Mouse (Mus musculus) left cerebral cortex, postnatal 4 days (tissue): Measurements from ENCODE around the gene Dok1. TPM values are rescaled to one million over a fixed set of nuclear protein-coding genes. Genes with fewer than 3 reads are reported as not detected.
A peak's percentile ranks its signal among the peaks of the same experiment; 100 is the strongest.

Experiments used
- DNase-seq: peaks from one replicate; pipeline ENCODE4 v3.0.0-alpha.2; 2022
- intact Hi-C: fragments of 180-260 bp; cut with DNase I; formaldehyde crosslinking; loops from one replicate; pipeline ENCODE4 v1.15.1; 2025
- total RNA-seq, 2 experiments: library from RNA; stranded (reverse); gene quantifications; 2 replicates each; pipeline ENCODE4 v1.2.3; 2021

Dok1 gene
- total RNA-seq, 2 experiments from 2014 or later, result 0.76 to 1.7 TPM

DNA sequence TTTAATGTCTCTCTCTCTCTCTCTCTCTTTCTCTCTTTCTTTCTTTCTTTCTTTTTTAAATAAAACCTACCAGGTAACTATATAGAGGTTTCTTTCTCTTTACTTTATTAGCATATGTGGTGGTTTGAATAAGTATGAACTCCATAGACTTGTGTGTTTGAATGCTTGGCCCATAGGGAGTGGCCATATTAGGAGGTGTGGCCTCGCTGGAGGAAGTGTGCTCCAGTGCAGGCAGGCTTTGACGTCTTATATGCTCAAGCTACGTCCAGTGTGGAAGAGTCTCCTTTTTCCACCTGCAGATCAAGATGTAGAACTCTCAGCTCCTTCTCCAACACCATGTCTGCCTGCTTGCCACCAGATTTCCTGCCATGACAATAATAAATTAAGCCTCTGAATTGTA, 14.2 kb downstream of the Dok1 start:
- no peak for DNase-seq
- intact Hi-C loops, result no loop called here

DNA sequence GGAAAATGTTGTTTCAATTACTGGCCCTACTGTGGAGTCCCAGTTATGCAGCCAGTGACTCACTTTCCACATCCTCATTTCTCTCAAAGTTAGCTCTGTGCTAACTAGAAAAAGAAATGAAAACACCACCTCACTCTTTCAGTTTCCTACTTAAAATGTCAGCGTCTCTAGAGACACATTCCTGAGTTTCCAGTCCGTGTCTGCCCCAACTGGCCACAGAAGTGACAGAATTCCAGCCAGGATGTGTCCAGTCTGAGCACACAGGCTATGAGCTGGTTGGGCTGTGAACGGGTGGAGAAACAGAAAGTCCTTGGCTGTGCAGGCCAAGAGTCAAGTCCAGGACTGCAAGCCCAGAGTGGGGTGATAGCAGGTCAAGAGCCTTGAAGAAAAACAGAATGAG, 16.1 kb downstream of the Dok1 start:
- intact Hi-C loops, result no loop called here
- DNase-seq, result no peak

DNA sequence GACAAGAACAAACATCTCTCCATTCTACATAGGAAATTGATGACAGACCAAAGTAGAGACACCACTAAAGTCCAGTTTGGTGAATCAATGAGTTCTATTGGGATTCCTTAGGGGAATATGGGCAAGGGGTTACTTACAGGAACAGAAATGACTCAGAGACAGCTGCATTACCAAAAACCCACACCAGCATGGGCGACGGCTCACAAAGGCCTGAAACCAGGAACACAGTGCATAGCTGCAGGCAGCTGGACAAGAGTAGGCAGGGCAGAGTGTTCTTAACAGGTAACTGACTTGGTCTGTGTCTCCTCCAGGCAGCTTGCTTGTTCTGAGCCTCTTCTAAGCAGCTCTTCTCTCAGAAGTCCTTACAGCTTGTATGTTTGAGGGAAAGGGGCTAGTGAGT, 17.5 kb downstream of the Dok1 start:
- DNase-seq, result no peak
- intact Hi-C loops, result no loop called here

GRCm38 (mm10) chr6:83014482-83015466, 18.5 kb downstream of the Dok1 start:
- DNase-seq, result no peak
- intact Hi-C loops, result no loop called here

- no peak for DNase-seq
- intact Hi-C loops, result no loop called here
Measured at GRCm38 (mm10) chr6:83013444-83013843, 19.8 kb downstream of the Dok1 start.

GRCm38 (mm10) chr6:83011756-83012155, 21.5 kb downstream of the Dok1 start:
- intact Hi-C loops, result no loop called here

DNA sequence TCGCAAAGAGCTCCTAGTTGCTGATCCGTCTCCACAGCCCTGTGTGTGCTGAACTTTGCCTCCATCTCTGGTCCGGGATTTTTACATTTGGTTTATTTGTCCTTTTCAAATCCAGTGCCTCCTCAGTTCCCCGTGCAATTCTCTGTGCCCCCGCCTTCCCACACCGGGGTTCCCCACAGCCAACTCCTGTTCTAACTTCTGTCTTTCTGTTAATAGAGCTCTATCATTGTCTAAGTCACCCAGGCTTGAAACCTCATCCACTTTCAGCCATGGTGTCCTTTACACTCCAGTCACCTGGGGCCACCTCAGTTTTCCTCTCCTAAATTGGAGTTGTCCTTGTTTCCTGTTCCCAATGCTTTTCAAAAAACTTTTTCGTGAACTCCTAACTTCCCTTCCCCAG, 22.0 kb downstream of the Dok1 start:
- intact Hi-C loops, result no loop called here
- no peak for DNase-seq

More at GRCm38 (mm10) chr6:83011756-83012155, 21.5 kb downstream of the Dok1 start:
- DNase-seq, result no peak

GRCm38 (mm10) chr6:83010010-83010409, 23.3 kb downstream of the Dok1 start:
- no peak for DNase-seq

GRCm38 (mm10) chr6:83008659-83009058, 24.6 kb downstream of the Dok1 start:
- intact Hi-C loops, result no loop called here

More at GRCm38 (mm10) chr6:83010010-83010409, 23.3 kb downstream of the Dok1 start:
- intact Hi-C loops, result no loop called here

DNA sequence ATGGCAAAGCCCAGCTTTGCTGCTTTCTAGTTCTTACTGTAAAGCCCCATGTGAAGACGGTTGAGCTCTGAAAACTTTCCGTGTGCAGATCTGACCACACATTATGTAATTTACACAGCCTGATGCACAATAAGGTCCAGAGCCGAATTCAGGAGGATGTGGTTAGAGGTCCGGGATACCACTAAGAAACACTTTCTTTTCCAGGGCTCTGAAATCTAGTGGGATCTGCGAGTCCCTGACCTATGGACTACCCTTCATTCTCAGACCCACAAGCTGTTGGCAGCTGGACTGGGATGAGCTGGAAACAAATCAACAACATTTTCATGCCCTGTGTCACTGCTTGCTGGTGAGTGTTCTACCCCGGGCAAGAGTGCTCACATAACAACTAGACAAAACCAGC, 27.2 kb downstream of the Dok1 start:
- DNase-seq, result no peak
- intact Hi-C loops, result no loop called here

More at GRCm38 (mm10) chr6:83008659-83009058, 24.6 kb downstream of the Dok1 start:
- no peak for DNase-seq

DNA sequence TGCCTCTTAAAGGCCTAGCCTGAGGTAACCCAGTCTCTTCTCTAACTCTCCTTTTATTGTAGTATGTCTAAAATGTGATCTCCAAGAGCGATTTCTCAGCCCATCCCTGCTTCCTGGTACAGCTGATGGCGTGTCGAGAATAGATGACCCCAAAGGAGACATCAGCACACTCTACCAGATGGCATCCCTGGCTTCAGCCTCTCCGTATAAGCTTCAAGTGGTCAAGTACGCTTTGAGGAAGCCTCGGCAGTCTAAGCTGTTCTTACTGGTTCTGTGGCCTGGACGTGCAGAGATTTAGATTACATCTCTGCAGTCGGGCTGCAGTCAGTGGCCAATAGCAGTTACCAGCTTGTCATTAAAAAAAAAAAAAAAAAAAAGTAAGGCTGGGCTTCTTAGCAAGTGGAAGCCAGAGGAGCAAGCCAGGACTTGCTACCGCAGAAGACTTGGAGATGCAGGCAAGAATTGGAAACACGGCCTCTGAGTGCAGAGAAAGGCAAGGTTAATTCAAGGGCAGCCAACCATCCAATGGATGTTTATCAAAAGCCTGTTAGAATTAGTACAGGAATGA, 27.7 kb downstream of the Dok1 start:
- DNase-seq, result no peak
- intact Hi-C loops, result no loop called here

- no peak for DNase-seq
- intact Hi-C loops, result no loop called here
Measured at GRCm38 (mm10) chr6:83004872-83005271, 28.4 kb downstream of the Dok1 start.

DNA sequence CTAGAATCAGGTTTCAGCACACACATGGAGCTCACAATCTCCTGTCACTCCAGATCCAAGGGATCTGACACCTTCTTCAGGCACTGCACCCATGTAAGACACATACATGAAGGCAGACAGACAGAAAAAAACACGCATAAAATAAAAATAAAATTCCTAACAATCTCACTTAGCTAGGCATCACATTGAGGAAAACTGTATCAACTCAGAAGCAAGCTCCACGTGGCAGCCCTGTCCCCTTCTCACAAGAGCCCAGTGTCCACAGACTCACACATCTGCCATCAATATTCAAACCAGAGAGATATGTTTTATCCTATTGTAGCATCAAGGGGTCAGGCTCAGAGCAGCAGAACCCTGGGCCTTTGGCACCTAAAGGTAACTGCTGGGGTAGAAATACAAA, 29.0 kb downstream of the Dok1 start:
- intact Hi-C loops, result no loop called here
- no peak for DNase-seq

DNA sequence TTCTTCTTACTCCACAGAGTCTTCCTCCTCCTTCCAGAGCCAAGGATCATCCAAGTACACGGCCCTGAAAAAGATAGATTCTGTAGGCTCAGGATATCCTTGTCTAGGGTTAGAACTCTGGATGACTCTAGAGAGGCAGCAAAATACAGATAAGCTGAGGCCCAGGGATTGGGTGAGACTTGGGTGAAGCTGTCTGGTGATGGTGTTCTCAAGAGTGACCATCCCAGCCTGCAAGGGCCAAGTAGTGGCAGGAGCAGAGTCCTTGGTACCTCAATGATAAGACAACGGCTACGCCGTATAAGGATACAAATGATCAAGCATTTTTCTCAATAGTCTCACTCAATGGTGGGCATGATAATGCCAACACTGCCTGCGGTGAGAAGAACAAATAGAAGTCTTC, 29.4 kb downstream of the Dok1 start:
- intact Hi-C loops, result no loop called here
- no peak for DNase-seq

DNA sequence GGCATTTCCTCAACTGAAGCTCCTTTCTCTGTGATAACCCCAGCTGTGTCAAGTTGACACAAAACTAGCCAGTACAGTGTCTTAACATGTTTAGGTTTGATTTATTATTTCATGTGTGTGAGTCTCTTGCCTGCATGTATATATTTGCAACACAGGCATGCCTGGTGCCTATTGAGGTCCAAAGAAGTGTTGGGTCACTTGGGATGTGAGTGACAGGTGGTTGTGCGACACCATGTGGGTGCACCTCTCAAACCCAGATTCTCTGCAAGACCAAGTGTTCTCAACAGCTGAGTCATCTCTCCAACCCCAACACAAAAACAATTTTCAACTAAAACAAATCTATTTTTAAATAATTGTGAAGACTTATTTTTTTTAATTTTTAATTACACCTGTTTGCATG, 30.2 kb downstream of the Dok1 start:
- no peak for DNase-seq
- intact Hi-C loops, result no loop called here

GRCm38 (mm10) chr6:82999986-83000385, 33.3 kb downstream of the Dok1 start:
- no peak for DNase-seq
- intact Hi-C loops, result loop anchor here (5.0 to 10.0 kb wide), 2 partner anchors 55 to 102 kb away; partner anchors contain the start of genes Aup1, Ccdc142, Dqx1 and Gm42688

- intact Hi-C loops, result loop anchor here (5.0 to 10.0 kb wide), 2 partner anchors 56 to 104 kb away; partner anchors contain the start of genes Aup1, Ccdc142, Dqx1 and Gm42688
- no peak for DNase-seq
Measured at GRCm38 (mm10) chr6:82998326-82998725, 34.9 kb downstream of the Dok1 start.

DNA sequence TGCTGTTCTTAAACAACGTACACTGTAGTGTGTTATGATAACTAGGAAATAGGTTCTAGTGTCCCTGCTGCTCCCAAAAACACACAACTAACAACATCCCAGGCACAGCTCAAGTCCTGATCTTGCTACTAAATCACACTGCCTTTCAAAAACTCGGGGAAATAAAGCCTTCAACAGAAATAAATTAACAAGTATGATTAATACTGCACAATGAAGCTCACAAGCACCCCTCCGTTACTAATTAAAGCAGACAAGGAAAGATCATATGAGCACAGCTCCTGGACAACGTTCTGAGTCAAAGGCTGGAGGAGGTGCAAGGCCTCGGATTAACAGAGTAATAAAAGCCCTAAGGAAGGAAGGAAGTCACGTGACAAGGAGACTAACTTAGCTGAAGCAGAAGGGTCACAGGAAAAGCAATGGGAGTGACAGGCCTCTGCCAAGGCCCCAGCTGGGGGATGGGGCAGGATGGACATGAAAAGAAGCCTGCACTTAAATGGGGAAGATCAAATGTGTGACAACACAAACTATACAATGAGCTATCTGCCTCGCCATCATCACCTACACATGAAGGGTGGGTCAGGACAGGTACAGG, 35.7 kb downstream of the Dok1 start:
- intact Hi-C loops, result loop anchor here (5.0 to 10.0 kb wide), 2 partner anchors 57 to 105 kb away; partner anchors contain the start of genes Aup1, Ccdc142, Dqx1 and Gm42688
- no peak for DNase-seq

DNA sequence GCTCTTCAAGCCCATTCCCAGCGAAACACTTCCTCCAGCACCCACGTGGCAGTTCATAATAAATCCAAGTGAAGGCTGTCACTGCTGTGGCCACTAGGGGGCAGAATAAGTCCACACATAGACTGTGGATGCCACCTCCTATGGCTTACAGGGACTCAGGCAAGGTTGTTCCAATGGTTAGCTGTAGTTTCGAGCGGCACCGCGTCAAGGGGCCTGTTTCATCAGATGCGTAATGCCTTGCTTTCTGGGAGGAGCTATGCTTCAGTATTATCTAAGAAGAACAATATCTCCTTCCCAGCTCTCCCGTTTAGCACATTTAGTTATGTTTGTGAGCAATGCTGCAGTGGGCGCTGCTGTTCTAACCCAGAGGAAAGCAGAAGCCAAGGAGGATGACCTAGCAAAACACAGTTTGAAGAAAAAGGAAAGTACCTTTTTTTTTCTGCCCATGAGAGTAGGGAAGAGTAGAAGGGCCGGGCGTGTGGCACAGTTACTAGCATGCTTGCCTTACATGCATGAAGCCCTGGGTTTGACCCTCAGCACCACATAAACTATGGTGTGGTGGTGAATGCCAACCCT, 36.4 kb downstream of the Dok1 start:
- DNase-seq, result peak; percentile 89
- intact Hi-C loops, result loop anchor here (5.0 to 10.0 kb wide), 2 partner anchors 58 to 105 kb away; partner anchors contain the start of genes Aup1, Ccdc142, Dqx1 and Gm42688

DNA sequence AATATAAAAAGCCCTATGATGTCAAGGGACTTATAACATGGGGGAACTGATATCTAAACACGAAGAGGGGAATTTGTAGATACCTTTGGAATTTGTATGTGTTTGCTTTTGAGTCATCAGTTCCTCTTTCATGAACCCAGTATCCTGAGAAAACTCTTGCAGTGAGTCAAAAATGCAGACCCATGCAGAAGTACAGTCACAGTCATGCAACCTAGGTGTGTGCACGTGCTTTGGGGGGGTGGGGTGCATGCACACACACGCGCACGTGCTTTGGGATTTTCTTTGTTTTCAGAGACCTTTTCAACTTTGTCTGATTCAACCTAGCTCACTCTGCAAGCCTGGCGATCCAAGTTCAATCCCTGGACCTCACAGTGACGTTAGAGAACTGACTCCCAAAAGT, 38.9 kb downstream of the Dok1 start:
- no peak for DNase-seq
- intact Hi-C loops, result loop anchor here (10.0 kb wide), 1 partner anchor 60 kb away; the partner anchor contains the start of genes Aup1, Dqx1 and Htra2

DNA sequence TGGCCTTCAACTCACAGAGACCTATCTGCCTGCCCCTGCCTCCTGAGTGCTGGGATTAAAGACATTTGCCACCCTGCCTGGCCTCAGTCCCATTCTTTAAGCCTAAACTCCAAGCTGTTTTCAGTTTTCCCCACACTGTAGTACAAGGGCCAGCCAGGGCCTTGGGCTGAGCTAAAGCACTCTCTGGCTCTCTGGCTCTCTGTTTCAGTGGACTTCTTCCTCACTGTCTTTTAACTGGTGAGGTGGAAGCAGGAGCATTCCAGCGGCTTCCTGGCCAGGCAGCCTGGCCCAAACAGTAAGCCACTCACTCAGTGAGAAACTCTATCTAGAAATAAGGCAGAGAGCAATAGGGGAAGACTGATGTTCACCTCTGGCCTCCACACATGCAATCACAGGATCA, 39.6 kb downstream of the Dok1 start:
- DNase-seq, result no peak
- intact Hi-C loops, result loop anchor here (10.0 kb wide), 1 partner anchor 61 kb away; the partner anchor contains the start of genes Aup1, Dqx1 and Htra2
